Mouse (Mus musculus): ENCODE data around the gene Card10.
A peak's percentile ranks its signal among the peaks of the same experiment; 100 is the strongest.

GRCm38 (mm10) chr15:78826213-78827204, 23.7 kb upstream of the Card10 start:
- peak; percentile 64 for TF ChIP-seq CTCF (IDR thresholded peaks at IDR 0.05; ENCODE audit: insufficient read depth, low read depth, low read length)
- no peak for TF ChIP-seq POLR2A (IDR thresholded peaks at IDR 0.05; ENCODE audit: insufficient read depth, low read depth, low read length)
